Mouse (Mus musculus): ENCODE measurements around the gene Sirt2.

Gene Sirt2

DNA sequence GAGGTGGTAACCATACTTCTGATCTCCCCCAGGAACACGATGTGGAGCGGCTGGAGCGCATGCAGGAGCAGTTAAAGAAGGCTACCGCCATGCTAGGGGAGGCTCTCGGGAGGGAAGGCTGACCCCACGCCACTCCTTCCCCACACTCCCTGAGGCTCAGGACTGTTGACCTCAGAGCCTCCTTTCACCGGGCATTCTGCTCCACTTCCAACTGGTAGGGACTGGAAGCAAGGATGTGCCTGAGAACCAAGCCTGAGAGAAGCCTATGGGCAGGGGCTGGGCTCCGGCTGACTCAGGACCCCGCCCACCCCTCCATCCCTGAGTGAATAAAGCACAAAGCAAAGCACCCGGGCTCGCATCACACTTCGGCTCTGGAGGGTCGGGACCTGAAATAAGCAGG lies 7.9 kb upstream of the Sirt2 start:
- in situ Hi-C loops (cut with MboI; ENCODE audit: unreplicated experiment in 2 of 2) = loop anchor here in 1 of 2 experiments (25.0 kb wide), 1 partner anchor 554 kb away; the partner anchor contains the start of gene Dpf1

DNA sequence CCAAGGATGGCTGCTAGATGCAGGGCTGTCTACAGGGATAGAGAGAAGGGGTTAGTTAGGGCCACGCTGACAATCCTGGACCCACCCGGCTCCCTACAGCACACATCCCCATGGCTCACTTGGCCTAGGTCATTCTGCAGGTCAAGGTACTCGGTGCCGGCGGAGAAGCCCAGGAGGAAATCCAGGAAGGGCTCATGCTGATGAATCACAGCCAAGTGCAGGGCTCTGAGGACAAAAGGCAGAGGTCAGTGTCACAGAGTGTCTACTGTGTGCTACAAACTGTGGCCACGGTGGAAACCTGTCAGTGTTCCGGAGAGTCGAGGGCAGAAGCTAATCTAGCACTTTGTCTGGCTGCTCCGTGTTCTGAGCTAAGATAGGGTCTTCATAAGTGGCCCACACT lies 4.6 kb upstream of the Sirt2 start:
- in situ Hi-C loops (cut with MboI; ENCODE audit: unreplicated experiment in 2 of 2) = loop anchor here in 1 of 2 experiments (25.0 kb wide), 1 partner anchor 550 kb away; the partner anchor contains the start of gene Dpf1

DNA sequence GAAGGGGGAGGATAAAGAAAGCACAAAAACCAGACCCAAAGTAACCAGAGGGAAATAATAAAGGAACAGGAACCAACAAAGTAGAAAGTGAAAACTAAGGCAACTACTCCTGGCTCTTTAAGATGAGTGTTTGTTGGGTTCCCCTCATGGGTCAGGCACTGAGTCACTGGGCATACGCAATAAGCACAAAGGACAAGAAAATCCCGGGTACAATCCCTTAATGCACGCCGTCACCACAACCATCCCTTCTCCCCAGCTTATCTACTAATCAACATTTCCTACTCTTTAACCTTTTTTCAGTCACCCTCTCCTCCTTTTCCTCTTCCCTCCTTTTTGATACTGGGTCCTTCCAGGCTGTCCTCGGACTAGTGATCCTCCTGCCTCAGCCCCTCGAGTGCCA lies 1.3 kb upstream of the Sirt2 start:
- in situ Hi-C loops (cut with MboI; ENCODE audit: unreplicated experiment in 2 of 2) = loop anchor here in 1 of 2 experiments (25.0 kb wide), 1 partner anchor 547 kb away; the partner anchor contains the start of gene Dpf1

DNA sequence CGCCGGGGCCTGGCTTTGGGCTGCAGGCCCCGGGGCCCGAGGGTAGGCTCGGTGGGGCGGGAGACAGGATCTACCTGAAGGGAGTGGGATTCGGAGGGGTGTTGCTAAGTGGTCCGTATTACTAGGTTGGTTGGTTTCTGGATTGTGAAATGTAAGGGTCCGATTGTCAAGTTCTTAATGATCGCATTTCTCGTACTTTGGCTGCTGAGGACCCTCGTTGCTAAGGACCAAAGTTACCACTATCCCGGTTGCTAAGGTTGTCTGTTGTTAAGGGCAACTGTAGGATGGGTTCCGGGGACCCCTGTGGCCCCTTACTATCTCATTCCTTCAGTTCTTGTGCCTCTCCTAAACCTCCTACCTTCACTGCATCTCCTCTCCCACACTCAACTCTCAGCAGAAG lies 375 bp downstream of the Sirt2 start:
- in situ Hi-C loops (cut with MboI; ENCODE audit: unreplicated experiment in 2 of 2) = loop anchor here in 1 of 2 experiments (25.0 kb wide), 1 partner anchor 545 kb away; the partner anchor contains the start of gene Dpf1

DNA sequence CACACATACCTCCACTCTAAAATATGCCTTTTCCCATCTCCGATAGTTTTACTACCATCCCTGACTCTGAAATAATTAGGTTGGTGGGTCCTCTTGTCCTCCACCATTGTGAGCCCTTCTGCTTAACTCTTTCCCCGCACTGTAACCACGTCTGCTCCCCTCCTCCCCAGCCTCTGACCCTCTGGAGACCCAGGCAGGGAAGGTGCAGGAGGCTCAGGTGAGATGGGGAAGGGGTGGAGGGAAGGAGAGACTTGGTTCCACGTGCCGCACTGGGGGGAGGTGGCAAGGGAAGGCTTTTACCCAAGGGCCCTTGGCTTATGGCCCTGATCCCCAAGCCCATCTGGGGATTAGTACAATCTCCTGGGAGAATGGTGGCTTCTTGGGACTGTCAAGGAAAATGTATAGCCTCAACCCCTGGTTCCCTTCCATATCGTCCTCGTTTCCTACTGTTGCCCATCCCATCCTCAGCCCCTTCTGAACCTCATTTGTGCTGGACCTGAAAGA lies 979 bp downstream of the Sirt2 start, which contains the start of gene Nfkbib:
Gene Nfkbib, minus strand, starts transcription at position 51 of the 504 bp plus-strand sequence.
- in situ Hi-C loops (cut with MboI; ENCODE audit: unreplicated experiment in 2 of 2) = loop anchor here in 1 of 2 experiments (25.0 kb wide), 1 partner anchor 545 kb away; the partner anchor contains the start of gene Dpf1

DNA sequence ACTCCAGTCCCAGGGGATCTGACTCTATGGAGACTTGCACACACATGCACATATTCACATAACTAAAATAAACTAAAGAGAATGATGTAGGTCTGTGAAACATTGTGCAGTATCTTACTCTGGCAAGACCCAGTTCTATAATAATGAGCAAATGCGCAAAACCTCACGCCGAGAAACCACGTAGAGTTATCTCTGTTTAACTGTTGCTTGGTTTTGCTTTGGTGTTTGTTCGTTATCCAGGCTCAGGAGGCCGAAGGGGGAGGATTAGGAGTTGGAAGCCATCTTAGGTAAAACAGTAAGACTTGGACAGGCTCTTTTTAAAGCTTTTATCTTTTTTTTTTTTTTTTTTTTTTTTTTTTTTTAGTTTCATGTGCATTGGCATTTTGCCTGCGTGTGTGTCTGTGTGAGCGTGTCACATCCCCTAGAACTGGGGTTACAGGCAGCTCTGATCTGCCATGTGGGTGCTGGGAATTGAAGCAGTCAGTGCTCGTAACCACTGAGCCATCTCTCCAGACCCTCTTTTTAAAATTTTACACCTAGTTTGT lies 3.0 kb downstream of the Sirt2 start:
- in situ Hi-C loops (cut with MboI; ENCODE audit: unreplicated experiment in 2 of 2) = loop anchor here in 1 of 2 experiments (25.0 kb wide), 1 partner anchor 543 kb away; the partner anchor contains the start of gene Dpf1

DNA sequence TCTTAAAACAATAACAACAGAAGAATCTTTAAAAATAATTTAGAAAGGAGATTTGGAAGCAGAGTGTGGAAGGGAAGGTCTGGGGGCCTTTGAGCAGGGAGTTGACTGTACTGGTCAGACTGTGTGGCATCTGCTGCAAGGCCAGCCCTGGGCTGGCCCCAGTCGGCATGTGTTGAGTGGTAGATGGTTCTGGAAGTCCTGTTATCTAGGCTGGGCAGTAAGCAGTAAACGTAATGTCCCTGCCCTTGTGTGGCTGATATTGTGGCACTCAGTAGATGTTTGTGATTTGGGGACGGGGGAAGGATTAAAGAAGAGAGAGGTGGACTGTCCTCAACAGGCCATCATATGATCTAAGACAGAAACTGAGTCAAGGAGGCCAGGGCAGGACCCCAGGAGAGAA lies 3.8 kb downstream of the Sirt2 start:
- in situ Hi-C loops (cut with MboI; ENCODE audit: unreplicated experiment in 2 of 2) = loop anchor here in 1 of 2 experiments (25.0 kb wide), 1 partner anchor 542 kb away; the partner anchor contains the start of gene Dpf1

DNA sequence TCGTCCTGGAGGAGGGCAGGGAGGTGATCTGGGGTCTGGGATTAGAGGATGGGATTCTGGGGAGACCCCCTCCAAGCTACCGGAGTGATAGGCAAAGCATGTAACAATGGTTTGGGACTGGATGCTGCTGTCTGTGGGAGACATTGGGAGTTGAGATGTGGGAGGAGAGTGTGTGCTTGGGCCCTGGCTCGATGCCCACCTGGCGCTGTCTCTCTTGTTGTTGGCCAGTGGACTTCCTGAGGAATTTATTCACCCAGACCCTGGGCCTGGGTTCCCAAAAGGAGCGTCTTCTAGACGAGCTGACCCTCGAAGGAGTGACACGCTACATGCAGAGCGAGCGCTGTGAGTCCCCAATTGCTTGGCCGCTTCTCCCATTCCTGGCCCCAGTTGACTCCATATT lies 5.3 kb downstream of the Sirt2 start:
- in situ Hi-C loops (cut with MboI; ENCODE audit: unreplicated experiment in 2 of 2) = loop anchor here in 1 of 2 experiments (25.0 kb wide), 1 partner anchor 540 kb away; the partner anchor contains the start of gene Dpf1

DNA sequence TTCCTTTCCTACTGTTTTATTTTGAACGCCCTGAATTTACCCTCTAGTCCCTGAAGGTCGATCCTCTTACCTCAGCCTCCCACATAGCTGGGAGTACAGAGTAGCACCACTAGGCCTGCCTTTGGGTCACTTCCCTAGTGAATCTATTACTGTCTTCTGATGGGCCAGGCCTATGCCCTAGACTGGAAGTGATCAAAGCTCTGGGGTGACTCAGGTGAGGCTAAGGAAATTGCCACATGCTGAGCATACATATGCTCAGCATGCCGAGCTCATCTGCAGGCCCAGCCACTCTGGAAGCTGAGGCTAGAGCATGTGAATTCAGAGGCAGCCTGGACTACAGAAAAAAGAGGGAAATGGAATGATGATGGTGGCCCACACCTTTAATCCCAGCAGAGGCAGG lies 6.6 kb downstream of the Sirt2 start:
- in situ Hi-C loops (cut with MboI; ENCODE audit: unreplicated experiment in 2 of 2) = loop anchor here in 1 of 2 experiments (25.0 kb wide), 1 partner anchor 539 kb away; the partner anchor contains the start of gene Dpf1

DNA sequence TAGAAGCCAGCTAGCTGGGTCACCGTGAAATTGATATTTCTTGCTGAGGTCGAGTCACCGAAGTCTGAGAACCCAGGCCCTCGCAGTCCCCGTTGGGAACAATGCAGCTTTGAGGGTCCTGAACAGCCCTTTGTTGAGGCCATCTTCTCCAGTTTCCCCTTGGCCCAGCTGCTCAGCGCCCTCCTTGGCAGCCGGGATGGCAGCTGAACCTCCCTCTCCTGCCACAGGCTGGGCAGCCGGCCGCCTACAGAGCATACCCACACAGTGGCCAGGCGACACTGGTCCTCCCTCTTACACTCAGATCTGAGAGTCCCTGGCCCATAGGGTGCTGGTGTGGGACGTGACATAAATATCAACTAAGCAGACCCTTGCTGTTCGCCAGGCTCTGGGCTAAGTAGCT lies 7.6 kb downstream of the Sirt2 start:
- in situ Hi-C loops (cut with MboI; ENCODE audit: unreplicated experiment in 2 of 2) = loop anchor here in 1 of 2 experiments (25.0 kb wide), 1 partner anchor 538 kb away; the partner anchor contains the start of gene Dpf1

DNA sequence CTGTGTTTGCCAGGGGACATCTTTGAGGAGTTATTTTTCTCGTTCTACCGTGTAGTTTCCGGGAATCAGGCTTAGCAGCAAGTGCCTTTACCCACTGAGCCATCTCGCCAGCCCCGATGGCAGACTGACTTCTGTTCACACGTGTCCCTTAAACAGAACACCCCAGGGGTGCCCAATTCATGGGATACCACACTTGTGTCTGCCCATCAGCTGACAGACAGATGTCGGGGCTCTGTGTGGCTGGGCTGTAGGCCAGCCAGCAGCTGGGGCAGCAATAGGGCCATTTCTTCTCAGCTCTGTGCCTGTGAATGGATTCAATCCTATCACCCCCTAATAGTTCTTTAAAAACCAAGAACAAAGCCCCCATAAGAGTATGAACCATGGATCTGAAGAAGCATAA lies 8.6 kb downstream of the Sirt2 start:
- in situ Hi-C loops (cut with MboI; ENCODE audit: unreplicated experiment in 2 of 2) = no loop called here

DNA sequence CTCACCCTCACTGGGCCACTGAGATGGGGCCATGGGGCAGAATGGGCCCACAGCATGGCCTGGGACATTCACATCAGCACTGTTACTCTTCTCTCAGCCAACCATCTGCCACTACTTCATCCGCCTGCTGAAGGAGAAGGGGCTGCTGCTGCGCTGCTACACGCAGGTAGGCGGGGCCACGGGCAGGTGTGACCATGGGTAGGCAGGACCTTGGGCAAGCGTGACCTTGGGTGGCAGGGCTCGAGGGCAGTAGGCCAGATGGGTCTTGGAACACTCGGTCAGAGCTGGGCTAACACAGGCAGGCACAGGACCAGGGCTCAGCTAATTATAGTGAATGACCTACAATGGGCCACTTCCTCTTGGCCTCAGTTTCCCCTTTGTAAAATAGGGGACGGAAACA lies 12.3 kb downstream of the Sirt2 start:
- in situ Hi-C loops (cut with MboI; ENCODE audit: unreplicated experiment in 2 of 2) = no loop called here

DNA sequence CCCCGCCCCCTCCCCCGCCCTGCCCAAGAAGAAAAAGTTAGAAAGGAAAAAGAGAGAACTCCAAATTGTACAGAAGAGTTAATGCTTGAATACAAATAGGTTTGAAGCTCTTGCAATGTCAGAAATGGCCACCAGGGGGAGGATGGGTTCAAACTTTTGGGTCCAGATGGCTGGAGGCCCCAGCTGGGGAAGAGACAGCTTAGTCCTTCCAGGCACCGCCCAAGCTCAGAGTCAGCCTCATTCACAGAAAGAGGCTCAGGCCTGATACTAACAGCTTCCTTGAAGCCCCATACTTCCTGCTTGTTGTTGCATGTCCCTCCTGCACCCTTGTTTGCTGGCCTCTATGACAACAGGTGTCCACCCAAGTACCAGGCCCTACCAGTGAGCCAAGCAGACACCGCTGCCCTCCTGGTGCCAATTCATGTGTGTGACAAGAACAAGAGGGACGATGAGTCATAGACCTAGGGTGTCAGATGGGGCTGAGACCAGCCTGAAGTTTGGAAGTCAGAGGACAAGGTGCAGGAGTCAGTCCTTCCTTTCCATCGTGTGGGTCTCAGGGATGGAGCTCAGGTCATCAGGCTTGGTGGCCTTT lies 13.6 kb downstream of the Sirt2 start:
- in situ Hi-C loops (cut with MboI; ENCODE audit: unreplicated experiment in 2 of 2) = loop anchor here in 1 of 2 experiments (10.0 kb wide), 1 partner anchor 255 kb away; no protein-coding TSS in a partner anchor

DNA sequence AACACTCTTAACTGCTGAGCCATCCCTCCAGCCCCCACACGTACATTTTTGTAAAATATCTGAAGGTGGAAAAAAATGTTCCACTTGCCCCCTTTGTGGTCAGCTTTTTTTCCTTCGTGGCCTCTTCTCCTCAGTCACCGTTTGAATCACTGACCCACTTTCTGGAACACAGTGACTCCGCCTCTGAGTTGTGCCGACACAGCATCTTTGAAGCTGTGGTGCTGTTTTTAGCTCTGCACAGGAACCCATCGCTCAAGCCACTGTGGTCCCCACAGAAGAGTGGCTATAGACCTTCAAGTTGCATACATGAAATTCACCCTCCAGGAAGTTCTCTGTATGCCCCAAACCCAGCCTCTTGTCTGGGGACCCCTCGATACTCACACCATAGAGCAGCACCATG lies 14.3 kb downstream of the Sirt2 start:
- in situ Hi-C loops (cut with MboI; ENCODE audit: unreplicated experiment in 2 of 2) = loop anchor here in 1 of 2 experiments (10.0 kb wide), 1 partner anchor 254 kb away; no protein-coding TSS in a partner anchor

DNA sequence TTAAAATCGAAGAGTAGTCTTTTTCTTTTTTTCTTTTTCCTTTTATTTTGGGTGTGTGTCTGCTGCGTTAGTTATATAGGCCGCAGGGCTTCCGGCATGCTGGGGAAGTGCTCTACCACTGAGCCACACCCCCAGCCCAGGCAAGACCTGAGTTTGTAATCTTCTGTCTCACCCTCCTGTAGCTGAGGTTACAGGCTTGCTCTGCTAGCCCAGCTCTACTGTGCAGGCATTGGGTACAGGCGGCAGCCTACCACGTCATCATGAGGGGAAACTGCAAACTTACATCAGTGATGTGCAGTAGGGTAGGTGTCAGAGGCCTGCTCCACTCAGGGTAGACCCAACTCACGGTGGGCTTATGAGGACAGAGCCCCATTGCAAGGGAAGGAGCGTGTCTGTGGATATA lies 14.7 kb downstream of the Sirt2 start:
- in situ Hi-C loops (cut with MboI; ENCODE audit: unreplicated experiment in 2 of 2) = loop anchor here in 1 of 2 experiments (10.0 kb wide), 1 partner anchor 254 kb away; no protein-coding TSS in a partner anchor

DNA sequence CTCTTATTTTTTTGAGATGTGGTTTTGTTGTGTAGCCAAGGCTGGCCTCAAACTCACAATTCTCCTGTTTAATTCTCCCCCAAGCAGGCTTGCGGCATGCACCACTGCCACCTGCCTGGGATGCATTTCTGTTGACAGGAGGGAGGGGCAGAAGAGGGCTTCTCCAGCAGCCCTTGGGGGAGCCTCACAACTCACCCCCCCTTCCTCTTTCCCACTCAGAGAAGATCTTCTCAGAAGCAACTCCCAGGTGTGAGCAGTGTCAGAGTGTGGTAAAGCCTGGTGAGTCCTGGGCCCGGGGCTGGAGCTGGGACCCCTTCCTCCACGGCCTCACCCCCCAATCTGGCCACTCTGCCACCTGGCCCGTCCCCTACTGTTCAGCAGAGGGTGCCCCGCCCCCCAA lies 18.6 kb downstream of the Sirt2 start:
- in situ Hi-C loops (cut with MboI; ENCODE audit: unreplicated experiment in 2 of 2) = loop anchor here (5.0 to 10.0 kb wide), 2 partner anchors 250 to 257 kb away; no protein-coding TSS in a partner anchor

DNA sequence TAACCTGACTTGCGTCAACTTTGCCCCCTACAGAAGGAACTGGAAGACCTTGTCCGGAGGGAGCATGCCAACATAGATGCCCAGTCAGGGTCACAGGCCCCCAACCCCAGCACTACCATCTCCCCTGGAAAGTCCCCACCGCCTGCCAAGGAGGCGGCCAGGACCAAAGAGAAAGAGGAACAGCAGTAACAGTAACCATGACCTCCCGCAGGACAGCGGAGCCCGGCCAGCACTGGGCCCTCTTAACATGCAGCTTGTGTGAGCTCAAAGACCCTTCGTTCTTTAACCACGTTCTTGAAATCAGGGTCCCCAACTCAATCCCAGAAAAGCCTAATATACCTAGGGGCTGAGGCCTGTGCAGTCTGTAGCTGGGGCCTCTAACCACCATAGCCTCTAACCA lies 21.3 kb downstream of the Sirt2 start:
- in situ Hi-C loops (cut with MboI; ENCODE audit: unreplicated experiment in 2 of 2) = loop anchor here (5.0 to 10.0 kb wide), 2 partner anchors 247 to 254 kb away; no protein-coding TSS in a partner anchor

DNA sequence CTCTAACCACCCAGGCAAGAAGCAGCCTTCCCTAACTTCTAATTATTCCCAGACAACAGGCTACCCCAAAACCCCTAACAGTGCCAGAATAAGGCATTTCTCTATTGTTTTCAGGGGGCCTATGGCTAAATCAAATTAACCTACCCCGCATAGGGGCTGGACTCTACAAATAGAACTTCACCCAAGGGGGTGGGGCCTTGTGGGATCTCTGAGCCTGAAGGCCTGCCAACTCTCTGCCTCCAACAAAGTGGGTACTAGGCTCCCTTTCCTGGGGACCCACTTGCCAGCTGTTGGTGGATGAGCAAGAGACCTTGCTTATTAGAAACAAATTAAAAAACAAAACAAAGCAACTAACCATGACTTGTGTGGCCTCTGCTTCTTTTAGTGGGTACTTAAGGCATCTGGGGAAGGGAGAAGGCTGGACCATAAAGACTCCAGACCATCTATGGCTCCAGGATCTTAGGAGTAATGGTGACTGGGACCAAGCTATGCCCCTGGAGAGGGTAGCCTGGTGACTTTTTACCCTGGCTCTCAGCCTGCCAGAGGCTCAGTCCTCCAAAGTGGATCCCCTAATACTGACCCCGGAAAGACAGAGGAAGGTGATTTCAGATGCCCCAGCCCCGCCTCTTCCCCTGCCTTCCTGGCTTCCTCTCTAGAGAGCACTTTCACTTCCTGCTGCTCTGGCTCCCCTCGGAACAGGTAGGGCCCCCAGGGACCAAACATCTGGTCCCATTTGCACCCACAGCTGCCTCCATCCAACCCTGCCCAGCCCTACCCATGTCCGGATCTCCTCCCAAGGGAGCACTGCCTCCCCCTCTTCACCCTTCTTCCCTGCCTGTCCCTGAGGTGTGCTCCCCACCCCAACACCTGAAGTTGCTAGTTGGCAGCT lies 22.0 kb downstream of the Sirt2 start, which contains the start of gene Rinl:
Gene Rinl, plus strand, starts transcription at position 663 of the 889 bp plus-strand sequence.
- in situ Hi-C loops (cut with MboI; ENCODE audit: unreplicated experiment in 2 of 2) = loop anchor here (5.0 to 10.0 kb wide), 2 partner anchors 246 to 254 kb away; no protein-coding TSS in a partner anchor

DNA sequence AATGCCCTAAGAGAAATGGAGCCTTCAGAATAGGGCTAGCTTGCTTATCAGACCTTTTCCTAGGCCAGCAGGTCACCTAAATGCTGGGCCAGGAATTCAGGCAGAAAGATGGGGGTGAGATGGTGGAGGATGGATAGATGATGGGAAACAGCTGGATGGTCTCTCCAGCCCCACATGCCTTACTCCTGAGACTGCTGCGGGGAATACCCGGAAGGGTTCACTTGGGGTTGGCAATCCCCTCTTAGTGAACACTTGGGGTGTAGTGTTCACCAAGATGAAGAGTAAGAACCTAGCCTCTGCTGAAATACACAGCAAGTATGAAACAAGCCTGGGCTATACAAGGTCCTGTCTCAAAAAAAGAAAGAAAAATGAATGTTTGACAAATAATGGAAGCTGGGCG lies 22.7 kb downstream of the Sirt2 start:
- in situ Hi-C loops (cut with MboI; ENCODE audit: unreplicated experiment in 2 of 2) = loop anchor here (5.0 to 10.0 kb wide), 2 partner anchors 246 to 253 kb away; no protein-coding TSS in a partner anchor

All from v-Abl transformed pro-B cells (cell line).